Mouse (Mus musculus): ENCODE results near the gene Zcchc2. TPM values are rescaled to one million over a fixed set of nuclear protein-coding genes. Genes with fewer than 3 reads are reported as not detected.
A peak's percentile ranks its signal among the peaks of the same experiment; 100 is the strongest.

Zcchc2 gene
- total and polyA plus RNA-seq, 3 experiments, result 6.8 to 12.6 (median 7.8) TPM

GRCm38 (mm10) chr1:106067306-106067705 is 77.1 kb downstream of the Zcchc2 start:
- no peaks in the 10 kb centered on the region for H3K27me3 ChIP-seq (replicated peaks)
- no peaks in the 10 kb centered on the region for H3K9me3 ChIP-seq (replicated peaks; ENCODE audit: low read length)
- no peak overlapping the region for H3K9ac ChIP-seq (ENCODE audit: insufficient read depth, low read depth)
- H3K4me3 ChIP-seq (replicated peaks in 1 of 3; ENCODE audit: low read depth in 2 of 3, low read length in 2 of 3, poor library complexity in 1 of 3), result no peak overlapping the region
- no peak for DNase-seq (ENCODE audit: extremely low read depth)
- no peak overlapping the region for H3K27ac ChIP-seq (ENCODE audit: insufficient read depth, low read depth)
- H3K4me1 ChIP-seq (ENCODE audit: control insufficient read depth in 1 of 2, insufficient read depth in 2 of 2), result peaks cover 0 to 46% of the 10 kb centered on the region in 2 experiments; a peak in 2 of 4 replicates
- in situ Hi-C loops (cut with MboI; ENCODE audit: low pct_ligation_motif_present, low pct_unique_long_range_greater_than_20kb, low sequenced_read_pairs), result loop anchor here (25.0 kb wide), 1 partner anchor 645 kb away; the partner anchor contains the start of gene Bcl2
- no peaks in the 10 kb centered on the region for H3K79me2 ChIP-seq (replicated peaks; ENCODE audit: control insufficient read depth, extremely low read depth, insufficient read depth, poor library complexity, severe bottlenecking)
- no peak for TF ChIP-seq GABPA (IDR thresholded peaks at IDR 0.05; ENCODE audit: insufficient replicate concordance, low read depth, low read length)
- no peak for TF ChIP-seq RAD21 (IDR thresholded peaks at IDR 0.05; ENCODE audit: low read depth, low read length)
- TF ChIP-seq ETS1 (conservative IDR thresholded peaks at IDR 0.05; ENCODE audit: low read depth, low read length), result no peak
- TF ChIP-seq JUND (conservative IDR thresholded peaks at IDR 0.05; ENCODE audit: low read depth, low read length), result no peak
- no peak for TF ChIP-seq ELF1 (IDR thresholded peaks at IDR 0.05; ENCODE audit: low read depth, low read length)
- no peak for TF ChIP-seq TCF12 (IDR thresholded peaks at IDR 0.05; ENCODE audit: low read depth, low read length)
- no peak for TF ChIP-seq MAFK (IDR thresholded peaks at IDR 0.05; ENCODE audit: insufficient replicate concordance, low read length)
- H3K36me3 ChIP-seq (replicated peaks in 1 of 2; ENCODE audit: control insufficient read depth in 1 of 2, insufficient read depth in 1 of 2, low read length in 1 of 2), result no peaks in the 10 kb centered on the region
- no peak overlapping the region for H3K4me2 ChIP-seq (ENCODE audit: insufficient read depth, low read depth, poor library complexity, severe bottlenecking)
- dilution Hi-C loops (cut with MboI; ENCODE audit: extremely low pct_ligation_motif_present, extremely low pct_unique_long_range_greater_than_20kb, low sequenced_read_pairs), result no loop called here

- DNase-seq (ENCODE audit: extremely low read depth), result no peak
- Histone ChIP-seq H3K27ac (ENCODE audit: insufficient read depth, low read depth) (no peak overlapping the region), H3K27me3 (replicated peaks) (no peaks in the 10 kb centered on the region), H3K4me1 (ENCODE audit: control insufficient read depth in 1 of 2, insufficient read depth in 2 of 2) (peaks cover 0 to 26% of the 10 kb centered on the region in 2 experiments; a peak in 2 of 4 replicates), H3K79me2 (replicated peaks; ENCODE audit: control insufficient read depth, extremely low read depth, insufficient read depth, poor library complexity, severe bottlenecking) (no peaks in the 10 kb centered on the region), H3K4me2 (ENCODE audit: insufficient read depth, low read depth, poor library complexity, severe bottlenecking) (no peak overlapping the region), H3K9ac (ENCODE audit: insufficient read depth, low read depth) (no peak overlapping the region), H3K9me3 (replicated peaks; ENCODE audit: low read length) (no peaks in the 10 kb centered on the region), H3K36me3 (replicated peaks in 1 of 2; ENCODE audit: control insufficient read depth in 1 of 2, insufficient read depth in 1 of 2, low read length in 1 of 2) (no peaks in the 10 kb centered on the region), H3K4me3 (replicated peaks in 1 of 3; ENCODE audit: low read depth in 2 of 3, low read length in 2 of 3, poor library complexity in 1 of 3) (no peak overlapping the region)
- in situ Hi-C loops (cut with MboI; ENCODE audit: low pct_ligation_motif_present, low pct_unique_long_range_greater_than_20kb, low sequenced_read_pairs), result loop anchor here (5.0 to 25.0 kb wide), 2 partner anchors 77 to 642 kb away; partner anchors contain the start of gene Bcl2
- dilution Hi-C loops (cut with MboI; ENCODE audit: extremely low pct_ligation_motif_present, extremely low pct_unique_long_range_greater_than_20kb, low sequenced_read_pairs), result no loop called here
- peak; percentile 36; the same call in 1 of the 2 replicates for TF ChIP-seq ELF1 (IDR thresholded peaks at IDR 0.05; ENCODE audit: low read depth, low read length)
- TF ChIP-seq NELFE (IDR thresholded peaks at IDR 0.05; ENCODE audit: low read depth, low read length), result no peak
Observed at GRCm38 (mm10) chr1:106069867-106070543, 79.8 kb downstream of the Zcchc2 start.

GRCm38 (mm10) chr1:106070814-106071213 is 80.6 kb downstream of the Zcchc2 start:
- H3K36me3 ChIP-seq (replicated peaks in 1 of 2; ENCODE audit: control insufficient read depth in 1 of 2, insufficient read depth in 1 of 2, low read length in 1 of 2), result no peaks in the 10 kb centered on the region
- dilution Hi-C loops (cut with MboI; ENCODE audit: extremely low pct_ligation_motif_present, extremely low pct_unique_long_range_greater_than_20kb, low sequenced_read_pairs), result no loop called here
- DNase-seq (ENCODE audit: extremely low read depth), result no peak
- H3K4me3 ChIP-seq (replicated peaks in 1 of 3; ENCODE audit: low read depth in 2 of 3, low read length in 2 of 3, poor library complexity in 1 of 3), result no peak overlapping the region
- TF ChIP-seq MAFK (IDR thresholded peaks at IDR 0.05; ENCODE audit: insufficient replicate concordance, low read length), result no peak
- TF ChIP-seq ZMIZ1 (IDR thresholded peaks at IDR 0.05; ENCODE audit: low read depth, low read length), result no peak
- no peak for TF ChIP-seq HCFC1 (IDR thresholded peaks at IDR 0.05; ENCODE audit: low read depth, low read length)
- TF ChIP-seq PAX5 (IDR thresholded peaks at IDR 0.05; ENCODE audit: low read length), result no peak
- no peak for TF ChIP-seq ZNF384 (IDR thresholded peaks at IDR 0.05; ENCODE audit: low read depth, low read length)
- no peak for TF ChIP-seq RAD21 (IDR thresholded peaks at IDR 0.05; ENCODE audit: low read depth, low read length)
- no peak for TF ChIP-seq POLR2AphosphoS2 (IDR thresholded peaks at IDR 0.05; ENCODE audit: low read depth, low read length)
- no peak for TF ChIP-seq MAZ (IDR thresholded peaks at IDR 0.05; ENCODE audit: low read depth, low read length)
- no peak for TF ChIP-seq TCF12 (IDR thresholded peaks at IDR 0.05; ENCODE audit: low read depth, low read length)
- no peak for TF ChIP-seq MYC (IDR thresholded peaks at IDR 0.05; ENCODE audit: low read depth, low read length)
- TF ChIP-seq JUN (IDR thresholded peaks at IDR 0.05; ENCODE audit: insufficient read depth, low read depth, low read length), result no peak
- no peak for TF ChIP-seq ELF1 (IDR thresholded peaks at IDR 0.05; ENCODE audit: low read depth, low read length)
- TF ChIP-seq ZKSCAN1 (IDR thresholded peaks at IDR 0.05; ENCODE audit: borderline replicate concordance, low read depth, low read length), result no peak
- H3K4me2 ChIP-seq (ENCODE audit: insufficient read depth, low read depth, poor library complexity, severe bottlenecking), result no peak overlapping the region; the same call in 1 of the 2 replicates
- no peaks in the 10 kb centered on the region for H3K79me2 ChIP-seq (replicated peaks; ENCODE audit: control insufficient read depth, extremely low read depth, insufficient read depth, poor library complexity, severe bottlenecking)
- no peaks in the 10 kb centered on the region for H3K9me3 ChIP-seq (replicated peaks; ENCODE audit: low read length)
- in situ Hi-C loops (cut with MboI; ENCODE audit: low pct_ligation_motif_present, low pct_unique_long_range_greater_than_20kb, low sequenced_read_pairs), result loop anchor here (5.0 to 25.0 kb wide), 2 partner anchors 76 to 641 kb away; partner anchors contain the start of gene Bcl2
- H3K9ac ChIP-seq (ENCODE audit: insufficient read depth, low read depth), result no peak overlapping the region
- peaks cover 0 to 21% of the 10 kb centered on the region in 2 experiments; a peak in 2 of 4 replicates for H3K4me1 ChIP-seq (ENCODE audit: control insufficient read depth in 1 of 2, insufficient read depth in 2 of 2)
- H3K27ac ChIP-seq (ENCODE audit: insufficient read depth, low read depth), result no peak overlapping the region
- H3K27me3 ChIP-seq (replicated peaks), result no peaks in the 10 kb centered on the region

Measured in CH12.LX (cell line).